Mouse (Mus musculus) megakaryocyte progenitor cell, adult 5-6 weeks (primary cell): ENCODE results near the gene Fam198b. TPM values are rescaled to one million over a fixed set of nuclear protein-coding genes. Genes with fewer than 3 reads are reported as not detected.

Experiments used
- ATAC-seq: replicated peaks from 2 replicates; pipeline ENCODE4 v1.8.0; 2016; ENCODE audit warnings: mild to moderate bottlenecking, moderate TSS enrichment, inconsistent platforms; ENCODE audit not compliant: poor library complexity
- total RNA-seq, 2 experiments: library from RNA; stranded (forward) in 1 of 2; stranded (reverse) in 1 of 2; fragments of 157-497, 149-512 nt in 1 of 2; fragments of 200-1000 nt in 1 of 2; gene quantifications; 2 replicates each; pipeline versions ENCODE4 v1.2.3 to v1.2.4; 2015 to 2017

The Fam198b gene
- total RNA-seq, 2 experiments from 2014 or later, result 0.04 to 0.12 TPM

DNA sequence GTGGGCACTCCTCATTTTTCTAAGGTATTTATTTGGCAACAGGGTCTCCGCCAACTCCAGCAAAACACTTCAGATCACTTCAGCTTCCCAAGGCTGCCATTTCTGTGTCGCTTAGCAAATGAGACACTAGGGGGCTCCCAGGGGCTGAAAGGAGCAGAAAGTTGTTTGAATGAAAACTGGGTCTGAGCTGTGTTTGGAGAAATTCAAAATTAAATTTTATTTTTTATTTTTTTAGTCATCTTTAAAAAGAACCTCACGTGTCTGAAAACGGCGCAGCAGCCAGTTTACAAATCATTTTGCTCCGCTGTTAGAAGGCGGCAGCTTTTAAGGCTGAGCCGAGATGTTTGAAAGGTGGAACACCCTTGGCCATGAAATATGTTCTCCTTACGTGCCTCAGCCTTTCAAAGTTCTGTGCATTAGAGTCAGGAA is 442 bp downstream of the Fam198b start:
- ATAC-seq, result peak; percentile 49; the same call in 1 of the 2 replicates

DNA sequence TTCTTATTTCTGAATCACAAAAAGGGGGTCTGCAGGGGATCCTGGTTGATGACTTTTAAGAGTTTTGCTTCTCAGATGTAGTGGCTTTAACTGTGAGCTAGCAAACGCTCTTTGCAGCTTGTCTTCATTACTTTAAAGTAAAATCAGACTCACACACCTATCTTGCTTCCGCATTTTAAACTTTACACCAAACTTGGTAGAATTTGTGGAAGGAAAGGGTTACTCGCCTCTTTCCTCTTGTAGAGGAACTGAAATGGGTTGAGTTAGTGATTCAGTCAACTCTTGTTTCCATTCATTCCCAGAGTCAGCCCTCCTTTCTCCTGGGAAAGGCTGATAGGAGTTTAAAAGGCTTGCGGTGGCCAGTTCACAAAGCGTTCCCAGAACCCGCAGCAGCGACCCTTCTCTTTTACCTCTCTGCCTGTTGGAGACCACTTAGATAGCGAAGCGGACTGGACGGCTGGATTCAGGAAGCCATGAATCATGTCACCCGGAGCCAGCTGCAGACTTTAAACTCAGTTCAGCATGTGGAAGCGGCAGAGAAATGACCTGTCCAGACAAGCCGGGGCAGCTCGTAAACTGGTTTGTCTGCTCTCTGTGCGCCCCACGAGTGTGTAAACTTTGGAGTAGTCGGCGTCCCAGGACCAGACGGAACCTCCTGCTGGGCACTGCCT is 1.5 kb downstream of the Fam198b start:
- ATAC-seq, result peak; percentile 51

DNA sequence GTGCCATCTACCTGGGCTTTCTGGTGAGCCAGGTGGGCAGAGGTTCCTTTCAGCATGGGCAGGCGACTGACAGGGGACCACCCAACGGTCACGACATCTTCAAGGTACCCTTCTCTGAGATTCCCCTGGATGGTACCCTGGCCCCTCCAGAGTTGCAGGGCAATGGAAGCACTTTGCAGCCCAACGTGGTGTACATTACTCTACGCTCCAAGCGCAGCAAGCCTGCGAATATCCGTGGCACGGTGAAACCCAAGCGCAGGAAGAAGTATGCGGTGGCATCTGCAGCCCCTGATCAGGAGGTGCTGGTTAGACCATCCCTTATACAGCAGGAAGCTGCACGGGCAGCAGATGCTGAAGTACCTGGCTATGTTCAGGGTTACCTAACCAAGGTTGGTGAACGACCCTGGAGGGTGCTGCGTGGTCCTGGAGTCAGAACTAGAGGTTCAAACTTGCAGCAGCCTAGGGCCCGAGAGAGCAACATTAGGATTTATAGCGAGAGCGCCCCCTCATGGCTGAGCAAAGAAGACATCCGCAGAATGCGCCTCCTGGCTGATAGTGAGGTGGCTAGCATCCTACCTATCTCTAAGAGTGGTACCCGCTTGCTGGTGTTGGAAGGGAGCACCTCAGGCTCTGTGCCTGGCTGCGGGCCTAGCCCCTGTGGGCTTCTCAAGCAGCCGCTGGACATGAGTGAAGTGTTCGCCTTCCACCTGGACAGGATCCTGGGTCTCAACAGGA is 2.2 kb downstream of the Fam198b start:
- ATAC-seq, result peak; percentile 60

DNA sequence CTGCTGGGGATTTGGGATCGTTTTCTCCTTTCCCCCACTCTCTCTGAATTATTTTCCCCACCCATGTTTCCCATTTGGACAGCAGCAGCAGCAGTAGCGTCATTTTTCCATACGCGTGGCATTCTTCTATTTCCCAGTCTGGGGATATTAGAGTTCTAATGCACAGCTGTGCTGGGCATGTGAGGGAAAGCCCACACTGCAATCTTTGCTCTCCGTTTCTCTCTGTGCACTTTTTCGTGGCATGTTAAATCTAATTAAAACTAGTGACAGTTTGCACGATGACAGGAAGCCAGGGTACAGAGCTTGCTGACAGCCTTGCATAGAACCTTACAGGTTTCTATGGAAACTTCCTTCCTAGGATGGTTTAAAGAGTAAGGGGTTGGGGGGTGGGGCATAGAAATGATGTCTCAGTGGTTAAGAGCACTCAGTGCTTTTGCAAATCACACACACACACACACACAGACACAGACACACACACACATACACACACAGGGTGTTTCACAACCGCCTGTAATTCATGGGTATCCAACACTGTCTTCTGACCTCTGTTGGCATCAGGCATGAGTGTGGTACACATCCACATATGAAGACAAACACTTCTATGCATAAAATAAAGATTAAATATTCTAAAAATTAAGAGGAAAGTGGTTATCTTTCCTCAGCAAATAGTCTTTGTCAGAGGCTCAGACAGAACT is 3.0 kb downstream of the Fam198b start:
- ATAC-seq, result no peak

DNA sequence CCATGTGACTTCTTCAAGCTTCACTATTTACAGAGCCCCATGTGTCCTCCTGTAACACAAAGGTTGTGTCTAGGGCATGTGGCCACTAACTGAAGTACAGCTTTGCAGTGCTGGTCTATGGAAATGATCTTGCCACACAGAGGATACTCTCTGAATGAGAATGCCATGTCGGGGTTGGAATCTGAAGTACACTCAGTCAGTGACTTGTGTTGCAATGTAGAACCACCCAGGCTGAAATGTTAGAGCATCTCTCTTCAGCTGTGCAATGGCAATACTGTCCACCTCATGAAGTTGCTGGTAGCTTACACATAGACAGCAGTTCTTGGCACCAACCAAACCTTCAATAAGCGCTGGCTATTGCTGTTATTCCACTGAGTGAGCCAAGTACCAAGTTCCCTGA is 3.6 kb downstream of the Fam198b start:
- ATAC-seq, result no peak

DNA sequence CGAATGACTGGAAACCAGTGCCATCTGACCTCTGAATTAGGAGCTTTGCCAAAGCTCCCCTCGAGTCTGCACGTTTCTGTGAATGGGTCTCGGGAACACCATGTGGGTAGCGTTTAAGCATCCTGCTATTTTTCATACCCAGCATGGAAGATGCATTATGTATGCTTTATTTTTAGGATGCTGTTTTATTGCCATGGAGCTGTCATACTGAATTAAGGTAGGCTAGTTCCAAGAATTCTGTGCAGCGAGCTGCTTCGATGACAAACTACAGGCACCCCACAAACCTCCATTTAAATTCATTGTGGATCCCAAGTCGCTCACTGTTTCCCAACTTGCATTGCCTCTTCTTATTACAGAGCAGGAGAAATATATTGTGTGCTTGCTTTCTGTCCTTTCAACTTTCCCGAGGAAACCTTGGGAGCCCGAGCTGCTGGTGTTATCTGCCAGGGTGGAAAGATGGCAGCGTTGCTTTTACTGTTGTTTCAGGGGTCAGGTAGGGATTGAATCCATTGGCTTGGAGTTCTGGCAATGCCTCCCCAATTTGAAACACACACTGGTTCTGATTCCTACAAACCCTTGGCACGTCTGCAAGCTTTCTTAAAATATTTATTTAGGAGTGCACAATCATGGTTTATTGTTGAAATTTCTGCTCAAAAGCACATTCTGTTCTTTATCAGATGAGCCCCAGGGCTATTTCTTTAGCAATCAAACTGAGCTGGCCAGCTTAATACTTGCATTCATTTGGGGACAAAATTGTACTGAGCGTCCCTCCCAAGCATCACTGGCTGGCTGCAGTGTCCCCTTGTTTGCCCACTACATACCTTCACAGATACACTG is 13.4 kb downstream of the Fam198b start:
- no peak for ATAC-seq

DNA sequence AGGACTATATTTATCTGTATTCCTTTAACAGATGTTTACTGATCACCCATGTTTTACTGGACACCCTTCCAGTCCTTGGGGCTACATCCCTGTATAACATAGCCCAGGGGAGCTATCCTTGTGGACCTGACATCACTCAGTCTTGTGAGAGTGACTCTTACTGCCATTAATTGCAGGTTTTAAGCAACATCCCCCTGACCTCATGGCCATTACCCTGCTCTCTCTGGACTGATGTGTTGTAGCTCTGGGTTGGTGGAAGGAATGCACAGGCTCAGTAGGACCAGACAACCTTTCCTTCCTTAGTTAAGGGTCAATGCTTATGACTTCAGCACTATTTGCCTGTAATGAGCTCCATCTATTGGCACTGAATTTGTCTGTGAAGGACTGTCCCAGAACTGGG is 14.2 kb downstream of the Fam198b start:
- no peak for ATAC-seq

DNA sequence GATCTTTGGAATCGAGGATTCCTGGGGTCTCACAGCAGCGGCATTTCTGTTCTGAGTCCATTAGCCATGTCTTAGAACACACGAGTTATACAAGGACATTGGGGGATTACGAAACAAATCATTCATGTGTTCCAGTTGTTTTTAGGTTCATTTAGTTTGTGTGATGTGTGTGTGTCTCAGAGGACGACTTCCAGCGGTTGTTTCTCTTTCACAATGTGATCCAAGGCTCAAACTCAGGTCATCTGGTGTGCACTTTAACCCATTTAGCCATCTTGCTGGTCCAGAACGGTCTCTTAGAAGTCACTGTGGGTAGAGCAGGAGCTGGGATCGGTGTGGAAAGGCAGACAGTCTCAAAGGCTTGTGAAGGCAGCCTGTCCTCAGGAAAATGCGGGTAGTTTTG is 15.6 kb downstream of the Fam198b start:
- no peak for ATAC-seq

DNA sequence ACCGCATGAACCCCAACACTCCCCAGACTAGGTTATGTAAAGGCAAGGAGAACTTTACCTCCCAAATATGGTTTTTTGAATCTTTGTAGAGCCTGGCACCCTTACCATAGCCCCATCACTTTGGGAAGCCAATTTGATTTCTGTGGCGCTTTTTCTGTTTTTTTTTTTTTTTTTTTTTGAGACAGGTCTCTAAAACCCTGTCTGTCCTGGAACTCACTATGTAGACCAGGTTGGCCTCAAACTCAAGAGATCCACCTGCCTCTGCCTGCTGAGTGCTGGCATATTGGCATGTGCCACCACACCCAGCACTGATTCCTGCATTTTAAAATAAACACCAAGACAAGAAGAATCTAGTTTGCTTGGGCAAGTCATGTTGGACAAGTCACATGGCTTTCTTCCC is 16.2 kb downstream of the Fam198b start:
- no peak for ATAC-seq

DNA sequence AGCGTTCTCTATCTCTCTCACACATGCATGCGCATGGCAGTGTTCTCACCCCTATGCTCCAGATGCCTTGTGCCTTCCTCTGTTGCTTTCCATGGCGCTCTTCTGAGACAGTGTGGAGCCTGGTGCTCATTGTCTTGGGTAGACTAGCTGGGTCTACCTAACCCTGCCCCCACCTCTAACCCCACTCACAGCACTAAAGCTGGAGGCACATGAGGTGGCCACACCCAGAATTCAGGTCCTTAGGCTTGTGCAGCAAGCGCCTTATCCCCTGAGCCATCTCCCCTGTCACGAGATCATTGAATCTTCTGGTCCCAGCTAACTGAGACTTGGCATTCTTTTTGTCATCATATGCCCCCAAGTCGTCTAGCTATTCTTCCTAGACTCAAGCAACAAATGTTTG is 17.0 kb downstream of the Fam198b start:
- no peak for ATAC-seq

DNA sequence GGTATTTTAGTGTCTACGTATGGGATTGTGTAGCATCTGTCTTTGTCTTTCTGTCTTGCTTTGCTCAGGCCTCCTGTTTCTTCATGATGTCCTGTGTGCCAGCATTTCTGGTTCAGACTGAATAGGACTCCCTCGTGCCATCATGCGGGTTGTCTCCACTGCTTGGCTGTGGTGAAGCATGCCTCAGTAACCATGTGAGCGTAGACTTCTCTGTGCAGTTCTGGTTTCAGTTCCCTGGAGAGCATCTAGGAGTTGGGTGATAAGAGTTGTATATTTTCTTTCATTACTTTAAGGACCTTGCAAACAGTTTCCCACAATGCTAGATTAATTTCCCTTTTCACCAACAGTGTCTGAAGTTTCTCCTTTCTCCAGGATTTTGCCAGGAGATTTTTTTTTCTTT is 17.4 kb downstream of the Fam198b start:
- ATAC-seq, result peak; percentile 72

DNA sequence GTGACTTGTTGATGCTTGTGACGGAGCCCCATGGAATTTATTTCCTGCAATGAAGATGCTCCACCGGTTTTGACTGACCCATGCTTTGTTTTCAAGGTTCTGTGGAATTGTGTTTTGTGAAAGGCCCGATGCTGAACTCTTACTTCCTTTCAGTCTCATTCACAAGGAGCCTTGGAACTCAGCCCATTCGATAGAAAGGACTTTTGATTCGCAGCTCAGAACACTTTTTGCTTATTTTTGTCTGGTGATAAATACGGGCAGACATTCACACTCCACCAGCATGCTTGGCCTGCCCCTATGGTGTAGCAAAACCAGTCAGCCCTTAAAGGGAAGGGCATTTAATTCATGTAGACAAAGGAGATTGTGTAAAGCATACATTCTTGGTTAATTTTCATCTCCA is 19.5 kb downstream of the Fam198b start:
- ATAC-seq, result no peak

DNA sequence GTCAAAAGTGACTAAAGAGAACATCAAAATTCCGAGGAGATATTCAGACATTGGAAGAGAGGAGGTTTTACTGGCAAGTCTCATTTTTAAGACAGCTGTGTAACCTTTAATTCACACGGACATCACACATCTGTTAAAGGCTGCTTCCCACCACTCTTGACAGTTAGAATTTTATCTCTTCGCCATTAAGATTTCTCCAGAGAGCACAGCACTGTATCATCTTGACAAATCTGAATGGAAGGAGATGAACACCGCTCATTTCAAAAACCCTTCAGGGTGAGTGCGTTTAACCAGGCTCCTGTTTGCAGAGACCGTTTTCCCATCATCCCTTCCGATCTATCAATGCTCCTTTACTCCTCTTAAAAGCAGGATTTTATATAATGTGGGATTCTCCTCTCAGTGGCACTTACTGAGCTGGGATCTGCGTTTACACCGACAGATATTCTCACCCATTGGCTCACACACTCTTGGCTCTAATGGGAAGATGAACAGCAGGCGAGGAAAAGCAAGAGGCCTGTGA is 20.0 kb downstream of the Fam198b start:
- no peak for ATAC-seq

DNA sequence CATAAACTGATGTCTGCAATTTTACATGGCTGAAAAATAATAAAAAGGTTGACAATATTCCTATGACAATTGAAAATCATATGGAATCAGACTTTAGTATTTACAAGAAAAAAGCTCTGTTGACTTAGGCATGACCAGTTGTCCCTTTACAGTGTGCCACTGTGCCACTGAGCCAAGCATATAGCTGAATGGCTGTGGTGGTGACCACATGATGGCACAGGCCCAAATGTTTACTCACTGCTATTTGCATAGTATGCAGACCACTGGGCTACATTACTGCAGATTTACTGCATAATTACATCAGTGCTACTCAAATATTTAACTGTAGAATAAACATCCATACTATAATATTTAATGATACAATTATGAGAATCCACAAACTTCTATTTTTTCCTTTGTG is 21.1 kb downstream of the Fam198b start:
- ATAC-seq, result no peak

DNA sequence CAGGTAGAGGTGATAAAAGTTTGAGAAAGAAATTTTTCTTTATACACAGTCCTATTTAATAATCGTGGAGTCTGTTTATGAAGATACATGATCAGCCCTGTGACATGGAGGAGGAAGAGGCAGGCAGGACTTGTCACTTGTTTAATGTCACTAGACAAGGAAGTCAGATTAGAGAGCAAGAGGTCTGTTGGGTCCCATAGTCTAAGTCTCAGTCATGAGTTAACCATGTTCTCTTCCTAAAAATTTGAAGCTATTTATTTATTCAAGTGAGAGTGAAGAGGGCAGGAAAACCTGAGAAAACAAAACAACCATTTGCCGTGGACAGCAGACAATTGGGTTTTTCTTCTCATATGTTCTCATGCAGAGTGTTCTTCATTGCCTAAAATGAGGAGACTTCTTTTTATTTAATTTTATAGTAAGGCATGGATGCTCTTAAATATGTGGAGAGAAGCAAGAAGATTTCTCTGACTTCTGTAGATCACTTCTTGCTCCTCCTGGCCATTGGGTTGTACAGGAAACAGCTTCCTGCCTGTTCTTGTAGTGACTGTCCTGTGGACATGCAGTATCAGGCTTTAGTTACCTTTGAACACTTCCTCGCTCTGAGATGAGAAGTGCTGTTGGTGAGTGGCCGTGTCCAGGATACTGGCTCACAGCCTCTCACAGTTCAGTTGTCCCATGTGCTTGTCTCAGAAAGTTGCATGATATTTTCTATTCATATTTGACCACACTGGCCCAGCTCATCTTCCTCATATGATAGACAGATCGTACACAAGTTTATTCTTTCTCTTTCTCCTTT is 22.1 kb downstream of the Fam198b start:
- peak; percentile 18 for ATAC-seq

DNA sequence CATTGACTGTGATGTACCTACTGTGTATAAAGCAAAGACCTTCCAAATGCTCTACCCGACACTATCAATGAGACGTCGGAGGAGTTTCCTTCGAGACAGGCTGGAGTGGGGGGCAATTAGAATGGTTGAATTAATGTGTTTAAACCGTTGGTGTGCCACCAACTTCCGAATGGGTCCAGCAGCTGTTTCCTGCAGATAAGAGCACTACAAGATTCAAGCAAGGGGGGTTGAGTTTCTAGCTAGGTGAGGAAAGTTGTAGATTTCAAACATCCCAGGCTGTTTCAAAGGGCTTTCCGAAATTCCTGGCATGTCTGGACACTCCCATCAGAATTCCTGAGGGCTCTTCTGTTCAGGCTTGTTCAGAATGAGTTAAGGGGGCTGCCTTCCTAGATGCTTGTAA is 22.9 kb downstream of the Fam198b start:
- peak; percentile 77 for ATAC-seq

DNA sequence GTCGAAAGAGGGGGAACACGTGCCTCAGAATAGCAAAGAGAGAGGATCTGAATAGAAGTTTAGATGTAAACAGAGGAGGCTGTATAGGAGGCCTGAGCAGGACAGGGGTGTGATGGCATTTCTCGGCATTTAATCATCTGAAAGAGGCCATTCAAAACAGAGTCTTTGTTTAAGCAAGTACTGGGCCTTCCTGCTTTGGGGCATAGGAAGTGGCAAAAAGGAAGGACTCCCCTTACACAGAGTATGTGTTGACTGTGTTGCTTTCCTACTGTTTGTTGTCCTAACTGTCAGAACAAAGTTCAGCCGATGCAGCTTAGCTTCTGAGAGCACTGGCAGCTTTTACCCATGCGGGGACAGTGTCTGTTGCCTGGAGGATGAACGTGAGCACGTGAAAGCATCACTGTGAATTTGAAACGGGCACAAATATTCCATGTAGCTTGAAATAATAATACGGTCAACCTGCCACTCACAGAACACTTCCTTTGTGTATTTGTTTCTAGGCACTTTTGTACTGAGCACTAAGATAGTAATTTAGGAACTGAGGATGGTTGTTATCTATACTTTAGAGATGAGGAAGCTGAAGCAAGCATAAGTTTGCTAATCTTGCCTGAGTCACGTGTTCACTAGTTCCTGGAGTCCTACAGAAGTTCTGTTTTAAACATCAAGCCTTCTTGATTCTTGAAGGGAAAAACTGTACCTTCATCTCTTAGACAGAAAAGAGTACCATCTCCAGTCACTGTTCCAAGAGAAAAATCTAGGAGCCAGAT is 26.2 kb downstream of the Fam198b start:
- ATAC-seq, result peak; percentile 47

DNA sequence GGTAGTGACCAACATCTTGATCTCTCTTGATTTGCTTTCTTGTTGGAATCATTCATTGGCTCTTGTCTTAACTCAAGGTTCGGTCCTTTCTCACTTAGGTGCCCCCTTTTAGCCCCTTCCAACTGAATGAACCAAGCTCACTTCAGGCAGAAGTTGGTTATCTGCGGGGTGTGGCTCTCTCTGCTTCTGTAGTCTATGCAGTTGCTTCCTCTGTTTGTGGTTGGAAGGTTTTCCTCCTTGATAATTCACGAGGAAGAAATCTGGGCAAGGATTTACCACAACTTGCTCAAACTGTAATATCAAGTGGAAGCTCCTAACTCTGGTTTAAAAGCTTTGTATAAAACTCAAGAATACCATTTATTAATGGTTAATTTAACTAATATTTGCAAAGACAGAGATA is 26.8 kb downstream of the Fam198b start:
- ATAC-seq, result peak; percentile 40

DNA sequence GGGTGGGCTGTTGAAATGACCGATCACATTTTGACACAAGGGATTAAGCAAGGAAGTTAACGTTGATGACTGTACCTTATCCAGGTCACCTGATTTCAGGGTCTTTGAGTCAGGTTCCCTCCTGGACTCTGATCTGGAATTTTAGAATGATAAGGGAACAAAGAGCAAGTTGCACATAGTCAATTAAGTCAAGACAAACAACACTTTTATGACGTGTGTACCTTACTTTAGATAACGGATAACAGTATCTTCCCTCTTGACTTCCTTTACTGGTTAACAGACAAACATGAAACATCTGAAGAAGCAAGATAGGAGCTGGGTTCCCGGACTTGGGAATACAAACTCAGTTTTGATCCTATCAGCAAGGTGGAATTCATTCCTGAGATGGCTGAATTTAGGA is 29.7 kb downstream of the Fam198b start:
- ATAC-seq, result no peak
